Mouse (Mus musculus): ENCODE results near the gene Txnl4b.

Txnl4b gene

GRCm38 (mm10) chr8:109595854-109596253 lies 30.2 kb downstream of the Txnl4b start:
- DNase-seq (ENCODE audit: low read depth): peak; percentile 76

GRCm38 (mm10) chr8:109606725-109607124 lies 41.0 kb downstream of the Txnl4b start:
- no peak for DNase-seq (ENCODE audit: low read depth)

GRCm38 (mm10) chr8:109607650-109608049 lies 42.0 kb downstream of the Txnl4b start:
- DNase-seq (ENCODE audit: low read depth): peak; percentile 19

- DNase-seq (ENCODE audit: low read depth): peak; percentile 98
Observed at GRCm38 (mm10) chr8:109608271-109609152, 42.8 kb downstream of the Txnl4b start, which contains the start of gene Dhodh. TSS of gene Dhodh (minus strand) at chr8:109608673.

GRCm38 (mm10) chr8:109609153-109609502 lies 43.4 kb downstream of the Txnl4b start:
- DNase-seq (ENCODE audit: low read depth): no peak

GRCm38 (mm10) chr8:109614243-109615210 lies 48.8 kb downstream of the Txnl4b start, which contains the start of gene Pkd1l3:
TSS of gene Pkd1l3 (plus strand) at chr8:109614517.
- DNase-seq (ENCODE audit: low read depth): peak; percentile 58

- no peak for DNase-seq (ENCODE audit: low read depth)
Observed at GRCm38 (mm10) chr8:109615569-109615968, 49.9 kb downstream of the Txnl4b start.

Measured in naive thymus-derived CD4-positive, alpha-beta T cell, adult 2 months (primary cell).